Mouse (Mus musculus): ENCODE measurements at regions not wholly inside any gene's neighbourhood (a gene's known extent, or its start where the extent isn't known, plus 50 kb on each side); places are given as distances from the start of the nearest gene placed in this dataset.

DNA sequence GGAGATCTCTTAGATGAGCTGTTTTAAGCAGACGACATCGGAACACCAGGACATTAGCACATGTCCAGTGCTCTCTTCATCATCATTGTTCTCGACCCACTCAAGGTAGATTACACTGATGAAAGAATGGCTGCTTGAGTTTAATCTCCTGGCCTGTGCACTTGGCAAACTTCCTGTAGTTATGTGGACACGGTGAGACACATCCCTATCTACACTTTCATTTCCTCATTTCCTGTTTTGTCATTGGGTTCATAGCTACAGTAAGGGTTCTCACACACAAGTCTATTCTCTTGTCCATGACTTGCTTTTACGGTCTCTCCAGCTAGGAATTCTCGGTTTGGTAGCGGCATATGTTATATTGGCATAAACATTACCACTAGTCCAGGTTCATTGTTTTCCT, 190.5 kb downstream of the Pdgfra start:
- no peak for DNase-seq (ENCODE audit: low spot score)

DNA sequence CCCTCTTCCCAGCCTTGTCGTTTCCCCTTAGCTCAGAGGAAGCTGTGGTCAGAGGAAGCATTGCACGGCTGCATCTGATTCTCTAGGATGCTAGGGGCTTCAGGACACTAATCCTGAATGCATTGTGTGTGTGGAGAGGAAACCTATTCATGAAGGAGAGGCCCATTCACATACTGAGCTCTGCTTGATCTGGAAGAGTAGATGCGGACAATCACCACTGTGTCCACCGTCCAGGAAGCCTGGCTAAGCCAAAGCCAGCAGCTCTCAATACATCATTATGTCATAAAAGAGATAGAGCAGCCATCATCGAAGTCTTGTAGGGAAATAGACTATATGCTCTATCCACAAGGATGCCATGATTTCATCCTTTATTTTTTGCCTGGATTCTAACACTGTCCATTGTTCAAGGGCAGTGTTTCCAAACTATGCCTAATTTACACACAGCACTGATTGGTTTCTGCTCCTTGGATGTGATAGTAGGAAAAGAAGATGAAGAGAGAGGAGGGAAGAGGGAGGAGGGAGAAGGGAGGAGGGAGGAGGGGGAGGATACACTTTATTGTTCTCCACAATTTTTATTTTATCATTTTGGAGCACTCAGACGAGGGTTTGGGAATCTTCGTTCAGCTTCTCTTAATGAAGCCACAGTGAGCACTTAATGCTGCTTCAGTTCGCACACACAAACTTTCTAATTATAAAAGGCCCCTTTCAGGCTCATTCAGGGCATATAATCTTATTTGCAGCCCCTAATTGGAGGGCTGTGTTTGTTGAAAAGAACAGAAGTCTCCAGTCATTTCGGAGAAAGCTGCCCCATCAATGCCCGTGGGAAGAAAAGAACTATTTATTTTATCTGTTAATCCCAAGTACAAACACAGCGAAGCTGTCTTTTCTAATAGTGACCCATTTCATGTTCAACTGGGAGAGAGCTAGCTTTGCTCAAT, 195.0 kb downstream of the Pdgfra start:
- DNase-seq (ENCODE audit: low spot score), result no peak

DNA sequence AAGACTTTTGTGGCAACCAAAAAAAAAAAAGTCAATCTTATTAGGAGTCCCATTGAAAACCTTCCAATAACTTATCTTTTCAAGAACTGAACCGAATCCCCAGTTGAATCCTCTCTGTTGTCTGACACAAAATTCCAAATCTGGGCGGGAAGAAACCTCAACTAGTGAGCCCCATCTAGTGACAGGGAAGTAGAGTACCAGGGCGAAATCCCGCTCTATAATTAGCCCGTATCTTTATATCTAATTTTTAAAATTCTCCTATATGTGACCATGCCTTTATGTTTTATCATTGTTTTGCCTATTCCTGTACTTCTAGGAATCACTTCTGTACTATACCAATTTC, 195.7 kb downstream of the Pdgfra start:
- peak; percentile 33 for DNase-seq (ENCODE audit: low spot score)

DNA sequence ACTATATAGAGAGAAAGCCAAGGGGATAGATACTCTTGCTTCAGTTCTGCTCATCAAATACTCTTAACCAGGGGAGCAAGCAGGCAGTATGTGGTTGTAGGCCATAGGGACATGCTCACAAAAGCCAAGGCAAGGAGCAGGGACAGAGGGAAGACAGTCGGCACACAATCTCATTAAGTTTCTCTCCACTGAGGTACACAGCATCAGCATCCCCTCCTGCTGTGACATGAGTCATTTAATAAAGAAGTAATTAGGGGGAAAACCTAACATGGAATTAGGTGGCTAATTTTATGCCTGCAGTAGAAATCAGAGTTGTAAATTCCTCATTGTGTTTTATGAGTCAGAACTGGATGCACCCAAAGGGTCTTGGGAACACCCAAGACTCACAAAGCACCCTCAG, 203.2 kb downstream of the Pdgfra start:
- DNase-seq (ENCODE audit: low spot score), result no peak

DNA sequence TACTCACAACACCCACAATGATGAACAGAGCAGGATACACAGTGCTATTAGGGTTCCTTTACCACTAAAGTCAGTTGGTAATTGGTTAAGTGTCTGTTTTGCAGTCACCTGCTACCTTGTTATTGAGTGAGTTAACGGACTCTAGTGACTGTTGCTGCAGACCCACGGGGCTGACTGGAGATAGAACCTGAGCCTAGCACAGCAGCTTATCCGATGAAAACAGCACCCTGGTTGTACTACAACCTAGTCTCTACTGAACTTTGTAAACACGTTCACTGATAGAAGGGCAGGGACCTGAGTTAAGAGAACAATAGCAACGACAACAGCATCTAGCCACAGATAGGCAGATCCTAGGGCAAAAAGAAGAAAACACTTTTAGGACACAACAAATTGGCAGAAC, 206.8 kb downstream of the Pdgfra start:
- no peak for DNase-seq (ENCODE audit: low spot score)

DNA sequence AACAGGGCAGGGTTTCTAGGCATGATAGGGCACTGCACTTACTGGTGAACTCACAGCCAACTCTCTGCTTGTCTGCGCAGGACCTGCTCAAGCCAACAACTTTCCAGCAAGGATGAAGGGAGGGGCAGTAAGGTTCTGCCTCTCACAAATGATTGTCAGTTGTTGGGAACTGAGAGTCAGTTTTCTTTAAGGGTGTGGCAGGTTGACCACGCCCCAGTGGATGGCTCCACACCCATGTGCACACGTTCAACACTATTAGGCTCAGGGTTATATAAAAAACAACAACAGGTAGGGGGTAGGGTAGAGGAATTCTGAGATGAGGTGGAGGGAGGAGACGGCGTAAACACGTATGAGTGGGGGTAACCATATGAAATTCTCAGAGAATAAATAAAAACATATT, 210.9 kb upstream of the Kit start:
- DNase-seq (ENCODE audit: low spot score), result no peak

DNA sequence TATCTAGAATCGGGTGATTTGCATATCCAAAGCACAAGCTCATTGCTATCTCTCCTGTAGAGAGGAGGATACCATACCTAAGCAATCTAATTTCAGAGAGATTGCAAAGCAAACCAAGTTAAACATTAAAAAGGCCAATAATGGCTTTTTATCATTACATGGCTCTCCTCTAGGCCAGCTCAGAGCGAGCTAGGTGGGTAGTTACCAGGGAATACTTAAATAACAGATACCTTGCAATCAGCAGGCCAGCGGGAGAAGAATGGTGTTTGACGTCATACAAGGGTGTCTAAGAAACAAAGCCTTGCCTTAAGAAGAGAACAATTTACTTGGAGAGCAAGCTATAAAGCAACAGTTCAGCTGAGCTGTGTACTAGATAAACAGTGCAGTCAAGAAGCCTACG, 207.4 kb upstream of the Kit start:
- DNase-seq (ENCODE audit: low spot score), result no peak

DNA sequence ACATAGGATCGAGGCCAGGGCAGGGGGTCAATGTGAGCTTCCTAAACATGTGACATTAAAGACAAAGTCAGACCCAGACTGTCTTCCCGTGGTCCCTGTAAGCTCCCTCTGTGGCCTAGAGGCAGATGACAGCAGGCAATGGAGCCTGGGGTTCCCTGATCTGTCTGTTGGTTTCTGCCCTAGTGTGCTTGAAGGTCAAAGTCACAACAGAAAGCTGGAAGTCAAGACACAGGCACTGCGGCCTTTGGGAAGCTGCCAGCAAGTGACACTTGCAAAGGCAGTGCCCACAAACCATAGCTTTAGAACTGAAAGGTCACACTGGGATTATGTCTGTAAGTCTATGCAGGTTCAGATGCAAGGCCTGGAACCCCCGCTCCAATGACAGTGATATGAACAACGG, 206.0 kb upstream of the Kit start:
- DNase-seq (ENCODE audit: low spot score), result peak; percentile 7

DNA sequence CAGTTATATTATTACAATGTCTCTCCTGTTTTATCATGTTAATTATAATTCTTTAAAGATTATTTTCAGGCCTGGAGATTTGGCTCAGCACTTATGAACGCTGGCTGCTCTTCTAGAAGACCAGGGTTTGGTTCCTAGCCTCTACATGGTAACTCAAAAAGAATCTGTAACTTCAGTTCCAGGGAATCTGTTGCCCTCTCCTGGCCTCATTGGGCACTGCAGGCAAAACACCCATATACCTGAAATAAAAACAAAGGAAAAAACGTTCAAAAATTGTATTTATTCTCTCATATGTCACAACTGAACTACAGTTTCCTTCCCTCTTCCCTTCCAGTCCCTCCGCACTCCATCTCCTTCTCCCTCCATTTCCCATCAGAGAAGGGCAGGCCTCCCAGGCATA, 201.9 kb upstream of the Kit start:
- DNase-seq (ENCODE audit: low spot score), result no peak

DNA sequence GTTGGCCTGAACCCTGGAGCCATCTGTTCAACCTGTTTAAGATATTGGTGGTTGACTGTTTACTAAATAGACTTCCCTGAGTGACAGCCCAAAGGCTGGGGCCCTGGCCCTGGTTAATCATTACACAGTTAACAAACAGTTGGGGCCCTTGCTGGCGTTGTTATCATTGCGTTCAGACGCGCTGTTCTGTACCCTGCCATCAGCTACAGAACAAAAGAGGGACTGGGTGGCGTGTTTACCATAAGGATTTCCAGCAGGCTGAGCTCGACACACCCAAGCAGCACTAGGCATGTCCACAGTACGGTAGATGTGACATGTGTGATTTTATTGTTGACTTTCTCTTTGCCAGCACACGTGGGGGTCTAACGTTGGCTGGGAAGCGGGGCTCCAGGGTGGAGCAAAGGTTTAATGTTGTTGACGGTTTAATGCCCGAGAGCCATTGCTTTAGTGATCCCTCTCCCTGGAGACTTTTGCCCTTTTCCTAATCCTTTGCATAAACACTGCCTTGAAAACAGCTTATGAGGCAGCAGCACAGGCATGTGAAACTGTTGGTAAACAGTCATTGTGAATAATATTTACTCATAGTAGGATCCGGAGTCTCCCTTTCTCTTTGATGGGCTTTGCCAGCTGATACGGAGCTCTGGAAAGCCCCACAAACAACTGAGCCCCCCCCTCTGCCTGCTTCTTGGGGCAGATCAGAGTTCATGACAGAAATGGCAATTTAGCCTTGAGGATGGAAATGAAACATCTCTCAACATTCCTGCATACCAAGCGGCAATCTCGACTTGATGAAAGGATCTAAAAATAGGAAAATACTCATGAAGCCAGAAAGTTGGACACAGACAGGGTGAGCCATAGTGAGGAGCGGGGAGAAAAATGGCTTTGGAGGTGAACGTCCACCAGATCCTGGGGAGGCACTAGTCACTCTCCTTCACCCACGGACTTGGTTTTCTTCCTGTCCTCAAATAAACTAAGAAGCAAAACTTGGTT, 197.1 kb upstream of the Kit start:
- DNase-seq (ENCODE audit: low spot score), result no peak

DNA sequence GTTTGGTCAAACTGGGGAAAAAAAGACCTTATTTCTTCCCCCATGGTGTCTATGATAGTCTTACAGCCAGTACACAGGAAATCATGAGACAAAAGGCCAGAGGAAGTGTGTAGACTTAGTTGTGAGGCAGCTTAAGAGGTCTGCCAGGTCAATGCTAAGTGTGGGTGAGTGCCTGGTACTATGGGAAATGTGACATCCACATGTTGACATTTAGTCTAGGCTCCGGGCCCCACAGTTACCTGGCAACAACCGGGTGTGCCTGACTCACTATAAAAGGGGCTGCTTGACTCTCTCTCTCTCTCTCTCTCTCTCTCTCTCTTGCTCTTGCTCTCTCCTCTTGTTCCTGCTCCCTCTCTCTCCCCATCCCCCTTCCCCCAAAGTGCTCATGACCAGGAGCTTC, 196.1 kb upstream of the Kit start:
- no peak for DNase-seq (ENCODE audit: low spot score)

DNA sequence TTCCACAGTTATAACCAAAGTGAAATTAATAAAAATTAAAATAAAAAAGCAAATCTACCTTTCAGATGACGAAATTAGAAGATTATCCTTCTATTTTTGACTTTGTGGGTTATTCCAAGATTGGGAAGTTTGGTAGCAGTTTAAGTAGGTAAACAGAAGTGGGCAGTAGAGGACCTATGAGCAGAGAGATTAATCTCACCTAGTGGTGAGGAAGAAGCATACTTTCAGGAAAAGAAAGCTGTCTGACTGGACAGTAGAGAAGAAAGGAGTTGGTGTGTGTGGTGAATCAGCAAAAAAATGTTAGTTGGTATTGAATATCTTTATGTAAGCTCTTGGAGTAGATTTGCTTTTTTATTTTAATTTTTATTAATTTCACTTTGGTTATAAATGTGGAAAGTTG, 194.4 kb upstream of the Kit start:
- no peak for DNase-seq (ENCODE audit: low spot score)

DNA sequence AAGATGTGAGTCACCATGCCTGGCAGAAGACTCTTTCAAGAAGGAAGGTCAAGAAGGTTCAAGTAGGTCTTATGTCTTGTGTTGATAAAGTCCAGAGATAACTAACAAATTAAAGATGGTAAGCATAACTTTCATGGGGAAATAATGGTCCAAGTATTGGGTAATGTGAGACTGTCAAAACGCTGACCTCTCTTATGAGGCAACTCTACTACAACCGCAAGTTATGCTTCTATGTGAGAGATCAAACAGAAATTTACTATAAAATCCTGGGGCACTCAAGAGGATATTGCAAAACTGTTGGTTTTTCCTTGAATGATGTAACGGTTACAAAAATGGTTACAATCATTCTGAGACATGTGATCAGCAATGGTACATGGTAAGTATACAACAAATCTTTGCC, 192.6 kb upstream of the Kit start:
- DNase-seq (ENCODE audit: low spot score), result no peak

DNA sequence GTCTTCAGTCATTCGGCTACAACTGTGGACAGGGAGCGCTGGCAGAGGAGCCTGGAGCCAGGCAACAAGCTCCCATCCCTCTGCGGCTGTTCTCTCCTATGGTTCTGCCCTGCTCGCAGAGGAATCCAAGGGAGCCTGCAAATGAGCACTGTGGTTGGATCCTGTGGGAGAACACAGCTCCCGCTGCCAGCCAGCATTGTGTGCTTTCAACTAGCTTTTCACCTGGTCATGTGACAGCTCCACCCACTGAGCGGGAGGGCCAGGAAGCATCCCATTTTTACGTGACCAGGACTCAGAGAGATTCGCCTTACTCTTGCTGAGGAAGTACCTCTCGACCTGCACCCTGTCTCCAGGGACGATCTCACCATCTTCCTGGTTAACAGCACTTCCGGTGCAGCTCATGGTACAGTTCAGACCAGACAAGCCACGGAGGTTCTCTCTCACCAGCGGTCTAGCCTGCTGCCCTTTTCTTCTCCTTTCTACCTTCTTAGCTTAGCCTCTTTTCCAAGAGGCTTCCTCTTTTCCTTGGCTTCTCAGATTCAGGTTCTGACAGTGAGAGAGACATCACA, 186.7 kb upstream of the Kit start:
- no peak for DNase-seq (ENCODE audit: low spot score)

DNA sequence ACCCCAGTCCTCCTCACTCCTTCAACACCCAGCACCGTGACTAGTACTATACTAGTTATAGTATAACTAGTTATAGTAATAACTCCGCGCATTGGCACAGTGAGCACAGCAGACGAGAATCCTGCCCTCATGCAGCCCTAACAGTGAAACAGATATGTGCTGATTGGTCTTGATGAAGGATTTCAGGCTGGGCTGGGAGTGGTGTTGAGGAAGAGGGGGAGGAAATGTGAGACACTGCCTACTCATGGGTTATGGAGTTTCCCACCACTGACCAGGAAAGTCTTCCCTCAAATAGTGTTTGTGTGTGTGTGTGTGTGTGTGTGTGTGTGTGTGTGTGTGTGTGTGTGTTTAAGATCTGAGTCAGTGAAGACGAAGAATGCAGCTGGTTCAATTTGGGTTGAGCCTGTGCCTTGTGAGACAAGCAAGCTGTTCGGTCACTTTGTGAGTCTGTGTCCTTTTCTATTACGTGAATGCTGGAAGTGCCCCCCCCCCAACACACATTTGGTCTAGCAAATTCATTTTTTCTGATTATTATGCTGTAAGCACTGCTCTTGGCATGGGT, 185.9 kb upstream of the Kit start:
- DNase-seq (ENCODE audit: low spot score), result no peak

DNA sequence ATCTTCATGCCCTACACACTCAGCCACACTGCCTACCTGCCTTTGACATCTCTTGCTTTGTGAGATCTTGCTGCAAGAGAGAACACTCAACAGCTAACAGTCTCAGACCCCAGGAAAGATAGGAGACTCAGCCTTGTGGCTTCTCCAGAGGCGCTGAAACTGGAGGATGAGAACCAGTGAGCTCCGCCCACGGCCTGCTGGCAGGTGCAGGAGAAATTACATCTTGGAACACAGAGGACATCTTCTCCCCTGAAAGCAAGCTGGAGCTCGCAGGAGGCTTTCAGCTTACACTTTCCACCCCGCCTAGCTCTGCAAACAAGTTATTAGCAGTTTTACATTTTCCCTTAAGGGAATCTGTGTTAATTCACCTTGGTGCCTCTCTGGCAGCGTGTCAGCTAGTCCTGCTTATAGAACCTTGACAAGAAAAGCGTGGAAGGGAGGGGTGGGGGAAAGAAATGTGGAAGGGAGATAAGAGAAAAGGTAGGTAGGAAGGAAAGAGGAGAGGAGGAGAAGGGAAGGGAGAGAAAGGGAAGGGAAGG, 185.2 kb upstream of the Kit start:
- no peak for DNase-seq (ENCODE audit: low spot score)

DNA sequence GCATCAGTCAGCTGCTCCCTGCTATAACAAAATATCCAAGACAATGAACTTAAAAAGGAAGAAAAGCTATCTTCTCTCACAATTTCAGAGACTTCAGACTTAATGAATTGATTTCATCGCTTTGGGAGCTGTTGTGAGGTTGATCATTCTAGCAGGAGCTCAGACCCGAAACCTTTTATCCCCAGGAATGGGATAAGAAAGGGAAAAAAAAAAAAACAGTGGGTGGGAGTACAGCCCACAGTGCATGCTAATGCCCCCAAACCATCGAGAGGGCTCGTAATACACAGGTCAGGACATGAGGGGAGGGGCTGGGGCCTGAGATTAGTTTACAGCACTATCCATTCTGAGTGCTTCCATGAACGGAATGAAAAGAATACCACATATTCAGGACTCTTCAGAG, 175.9 kb upstream of the Kit start:
- DNase-seq (ENCODE audit: low spot score), result no peak

DNA sequence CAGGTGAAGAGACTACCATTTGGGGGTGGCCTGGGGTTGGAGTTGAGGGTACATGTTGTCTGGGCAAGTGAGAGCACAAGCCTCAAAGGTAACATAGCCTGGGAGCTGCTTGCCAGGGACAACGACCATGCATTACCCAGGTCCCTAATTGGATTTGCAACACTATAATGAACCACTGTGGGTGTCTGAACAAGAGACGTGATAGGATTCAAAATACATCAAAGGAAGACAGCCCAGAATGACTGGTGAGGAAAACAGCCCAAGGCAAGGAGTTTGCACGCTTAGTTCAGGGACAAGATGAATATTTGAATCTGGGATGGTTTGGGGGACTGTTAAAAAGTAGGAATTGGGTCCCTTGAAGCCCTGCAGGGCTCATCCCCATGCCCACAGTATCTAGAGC, 173.0 kb upstream of the Kit start:
- no peak for DNase-seq (ENCODE audit: low spot score)

DNA sequence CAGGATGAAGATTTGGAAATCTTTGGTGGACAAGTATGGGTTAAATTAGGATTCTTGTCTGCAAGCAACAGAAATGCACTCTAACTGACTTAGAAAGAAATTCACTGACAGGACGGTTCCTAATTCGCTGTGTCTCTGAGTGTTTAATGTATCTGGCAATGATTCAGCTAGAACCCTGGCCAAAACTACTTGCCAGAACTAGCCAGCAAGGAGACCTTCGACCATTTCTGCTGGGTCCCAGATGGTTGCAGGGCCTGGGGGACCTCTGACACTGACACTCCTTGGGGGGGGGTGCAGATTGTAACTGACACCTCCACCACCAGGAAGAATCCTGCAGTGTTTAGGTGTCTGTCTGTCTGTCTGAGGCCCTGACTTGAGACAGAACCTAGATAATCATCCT, 172.1 kb upstream of the Kit start:
- DNase-seq (ENCODE audit: low spot score), result no peak

DNA sequence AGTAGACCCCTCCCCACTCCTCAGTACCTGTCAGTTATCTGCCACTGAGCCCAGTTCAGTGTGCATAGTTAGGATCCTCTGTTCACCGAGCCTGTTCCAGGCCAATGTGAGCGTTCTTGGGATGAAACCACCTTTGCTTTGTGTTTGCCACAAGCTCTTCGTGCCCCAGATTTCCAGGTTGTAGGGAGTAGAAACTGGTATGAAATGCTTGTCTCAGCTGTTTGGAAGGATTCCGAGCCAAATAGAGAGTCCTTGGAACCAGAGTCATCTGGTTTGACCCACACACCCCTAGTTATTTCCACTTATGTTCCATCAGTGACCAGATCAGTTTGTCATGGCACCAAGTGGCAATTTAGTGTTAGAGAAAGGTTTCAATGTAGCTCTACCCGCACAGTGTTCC, 171.2 kb upstream of the Kit start:
- DNase-seq (ENCODE audit: low spot score), result no peak

DNA sequence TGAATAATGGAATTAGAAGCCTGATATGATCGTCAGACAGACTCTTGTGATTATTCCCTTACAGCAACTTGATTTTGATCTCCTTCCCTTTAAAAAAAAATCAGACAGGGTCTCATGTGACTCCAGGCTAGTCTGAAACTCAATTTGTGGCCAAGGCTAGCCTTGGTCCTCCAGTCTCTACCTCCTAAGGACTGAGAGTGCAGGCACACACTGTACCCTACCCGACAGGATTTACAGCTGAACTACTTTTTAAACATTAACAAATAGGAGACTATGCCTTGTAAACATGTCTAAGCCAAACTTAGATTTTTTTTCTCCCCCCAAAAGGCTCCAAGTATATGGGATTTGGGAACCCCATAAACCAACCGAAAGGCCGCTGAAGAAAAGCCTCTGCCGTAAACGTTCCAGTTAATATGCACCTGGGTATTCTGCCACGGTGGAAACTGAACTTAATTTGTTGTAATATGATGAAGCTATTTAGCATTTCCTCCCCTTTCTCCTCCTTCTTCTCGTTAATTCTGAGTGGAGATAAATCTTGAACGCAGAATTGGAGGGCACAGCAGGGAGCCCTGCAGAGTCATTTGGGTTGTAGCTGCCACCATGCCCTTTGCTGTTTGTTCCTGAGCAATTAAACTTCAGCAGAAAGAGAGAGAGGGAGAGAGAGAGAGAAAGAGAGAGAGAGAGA, 170.0 kb upstream of the Kit start:
- DNase-seq (ENCODE audit: low spot score), result no peak

DNA sequence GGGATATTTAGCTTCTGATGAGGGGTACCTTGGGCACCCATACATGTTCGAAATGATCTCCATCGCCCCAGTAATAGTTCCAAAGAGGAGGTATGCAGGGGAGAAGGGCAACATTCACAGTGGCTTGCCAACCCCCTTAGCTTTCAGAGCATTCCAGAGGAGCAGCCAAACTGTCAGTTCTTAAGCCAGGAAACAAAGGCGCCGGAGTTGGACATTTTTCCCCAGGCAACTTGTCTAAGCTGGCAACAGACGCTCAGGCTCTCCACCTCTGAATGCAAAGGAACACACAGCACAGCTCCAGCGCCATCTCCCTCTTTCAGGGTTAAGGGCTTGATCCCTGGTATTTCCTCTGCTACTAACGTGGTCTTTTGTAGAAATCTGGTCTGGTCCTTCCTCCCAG, 169.2 kb upstream of the Kit start:
- no peak for DNase-seq (ENCODE audit: low spot score)

All from adipocyte (in vitro differentiated cells).